Mouse (Mus musculus): ENCODE results near the gene Ppm1l. TPM values are rescaled to one million over a fixed set of nuclear protein-coding genes. Genes with fewer than 3 reads are reported as not detected.
A peak's percentile ranks its signal among the peaks of the same experiment; 100 is the strongest.

Gene Ppm1l
- polyA plus RNA-seq, 1 experiment from 2014 or later, result 17.0 TPM

- Histone ChIP-seq H3K9me3 (ENCODE audit: control insufficient read depth, low read length) (no peaks in the 10 kb centered on the region), H3K4me1 (ENCODE audit: control insufficient read depth, insufficient read depth, low read length) (peaks cover 17% of the 10 kb centered on the region), H3K4me3 (ENCODE audit: low read depth, low read length) (peak overlapping the region; percentile 76), H3K36me3 (ENCODE audit: control insufficient read depth, insufficient read depth, low read length) (no peaks in the 10 kb centered on the region), H3K27ac (ENCODE audit: low read depth, low read length) (no peak overlapping the region), H3K4me2 (peak overlapping the region; percentile 85), H3K27me3 (ENCODE audit: control insufficient read depth, insufficient read depth, low read length) (peaks cover 3% of the 10 kb centered on the region; the same call in 1 of the 2 replicates), H3K9ac (ENCODE audit: low read length) (peak overlapping the region; percentile 90; the same call in 1 of the 2 replicates)
- DNase-seq (ENCODE audit: low spot score, missing footprints) (no peak), ATAC-seq (ENCODE audit: low FRiP score) (no peak)
- 88% methylated on average over 6 of the region's 6 CpGs for WGBS
Measured at GRCm38 (mm10) chr3:69319061-69319720, 2.5 kb downstream of the Ppm1l start.

DNA sequence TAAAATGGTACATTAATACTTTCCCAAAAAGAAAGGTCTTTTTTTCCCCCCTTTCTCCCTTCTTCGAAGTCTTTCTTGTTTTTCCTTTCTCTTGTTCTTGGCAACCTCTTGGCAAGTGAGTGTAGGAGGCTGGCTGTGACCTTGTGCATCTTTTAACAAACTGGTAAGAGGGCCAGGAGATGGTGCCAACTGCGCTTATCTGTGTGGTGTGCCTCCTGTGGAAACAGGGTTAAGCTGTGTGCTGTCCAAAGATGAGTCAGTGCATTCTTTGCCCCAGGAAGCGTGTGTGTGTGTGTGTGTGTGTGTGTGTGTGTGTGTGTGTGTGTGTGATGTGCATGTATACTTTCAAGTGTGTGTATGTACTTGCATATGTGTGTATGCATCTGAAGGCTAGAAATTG, 7.3 kb downstream of the Ppm1l start:
- no peak for ATAC-seq (ENCODE audit: low FRiP score)
- Histone ChIP-seq H3K36me3 (ENCODE audit: control insufficient read depth, insufficient read depth, low read length) (no peaks in the 10 kb centered on the region), H3K27me3 (ENCODE audit: control insufficient read depth, insufficient read depth, low read length) (no peaks in the 10 kb centered on the region), H3K4me1 (ENCODE audit: control insufficient read depth, insufficient read depth, low read length) (peaks cover 10% of the 10 kb centered on the region), H3K27ac (ENCODE audit: low read depth, low read length) (no peak overlapping the region), H3K9ac (ENCODE audit: low read length) (no peak overlapping the region), H3K4me3 (ENCODE audit: low read depth, low read length) (no peak overlapping the region), H3K4me2 (no peak overlapping the region), H3K9me3 (ENCODE audit: control insufficient read depth, low read length) (no peaks in the 10 kb centered on the region)
- 87% methylated on average over 3 of the region's 3 CpGs for WGBS
- no peak for DNase-seq (ENCODE audit: low spot score, missing footprints)

DNA sequence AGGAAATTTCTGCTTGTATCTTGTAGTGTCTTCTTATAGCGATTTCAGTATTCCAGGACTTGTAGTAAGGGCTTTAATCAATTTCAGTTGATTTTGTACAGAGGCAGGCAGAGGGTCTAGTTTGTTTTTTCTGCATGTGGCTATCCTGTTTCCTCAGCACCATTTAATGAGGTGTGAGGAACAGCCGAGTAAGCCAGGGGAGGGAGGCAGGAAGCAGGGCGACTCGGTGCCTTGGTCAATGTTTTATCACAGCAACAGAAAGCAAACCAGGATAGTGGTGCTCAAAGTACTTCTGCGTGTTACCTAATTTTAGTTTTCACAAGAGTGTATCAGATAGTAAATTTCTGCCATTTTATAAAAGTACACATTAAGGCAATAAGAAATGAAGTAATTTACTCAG, 13.2 kb downstream of the Ppm1l start:
- Histone ChIP-seq H3K36me3 (ENCODE audit: control insufficient read depth, insufficient read depth, low read length) (no peaks in the 10 kb centered on the region), H3K9ac (ENCODE audit: low read length) (no peak overlapping the region), H3K4me1 (ENCODE audit: control insufficient read depth, insufficient read depth, low read length) (no peaks in the 10 kb centered on the region; the same call in 1 of the 2 replicates), H3K27ac (ENCODE audit: low read depth, low read length) (no peak overlapping the region), H3K4me2 (no peak overlapping the region), H3K4me3 (ENCODE audit: low read depth, low read length) (no peak overlapping the region), H3K27me3 (ENCODE audit: control insufficient read depth, insufficient read depth, low read length) (no peaks in the 10 kb centered on the region), H3K9me3 (ENCODE audit: control insufficient read depth, low read length) (no peaks in the 10 kb centered on the region)
- DNase-seq (ENCODE audit: low spot score, missing footprints), result no peak
- 71% methylated on average over 5 of the region's 5 CpGs for WGBS
- no peak for ATAC-seq (ENCODE audit: low FRiP score)

DNA sequence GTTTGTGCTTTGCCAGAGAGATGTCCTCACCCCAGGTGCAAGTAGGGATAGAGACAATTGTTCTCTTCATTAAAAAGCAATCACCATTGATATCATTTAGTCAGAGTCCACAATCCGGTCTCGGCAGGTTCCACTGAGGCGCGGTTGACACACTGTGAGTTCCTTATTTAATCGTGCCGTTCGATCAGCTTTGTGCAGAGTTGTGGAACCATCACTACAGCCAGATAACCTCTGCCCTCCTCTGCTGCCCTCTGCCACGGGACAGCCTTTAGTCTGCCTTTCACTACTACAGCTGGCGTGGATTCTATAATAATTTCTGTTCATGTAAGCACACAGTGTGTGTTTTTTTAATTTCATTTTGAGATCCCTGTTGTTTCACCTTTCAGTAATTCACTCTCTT, 17.2 kb downstream of the Ppm1l start:
- Histone ChIP-seq H3K27me3 (ENCODE audit: control insufficient read depth, insufficient read depth, low read length) (no peaks in the 10 kb centered on the region), H3K4me1 (ENCODE audit: control insufficient read depth, insufficient read depth, low read length) (no peaks in the 10 kb centered on the region; the same call in 1 of the 2 replicates), H3K9ac (ENCODE audit: low read length) (no peak overlapping the region), H3K9me3 (ENCODE audit: control insufficient read depth, low read length) (no peaks in the 10 kb centered on the region), H3K4me3 (ENCODE audit: low read depth, low read length) (no peak overlapping the region), H3K27ac (ENCODE audit: low read depth, low read length) (no peak overlapping the region), H3K36me3 (ENCODE audit: control insufficient read depth, insufficient read depth, low read length) (no peaks in the 10 kb centered on the region), H3K4me2 (no peak overlapping the region)
- DNase-seq (ENCODE audit: low spot score, missing footprints) (no peak), ATAC-seq (ENCODE audit: low FRiP score) (no peak)
- WGBS, result 48% methylated on average over 9 of the region's 9 CpGs

- H3K4me3 ChIP-seq (ENCODE audit: low read depth, low read length), result no peak overlapping the region
- no peaks in the 10 kb centered on the region for H3K27me3 ChIP-seq (ENCODE audit: control insufficient read depth, insufficient read depth, low read length)
- ATAC-seq (ENCODE audit: low FRiP score), result no peak
- no peaks in the 10 kb centered on the region for H3K9me3 ChIP-seq (ENCODE audit: control insufficient read depth, low read length)
- no peaks in the 10 kb centered on the region for H3K4me1 ChIP-seq (ENCODE audit: control insufficient read depth, insufficient read depth, low read length)
- H3K27ac ChIP-seq (ENCODE audit: low read depth, low read length), result no peak overlapping the region
- 96% methylated on average over 1 of the region's 1 CpGs for WGBS
- H3K4me2 ChIP-seq, result no peak overlapping the region
- H3K36me3 ChIP-seq (ENCODE audit: control insufficient read depth, insufficient read depth, low read length), result no peaks in the 10 kb centered on the region
- no peak overlapping the region for H3K9ac ChIP-seq (ENCODE audit: low read length)
- no peak for DNase-seq (ENCODE audit: low spot score, missing footprints)
Measured at GRCm38 (mm10) chr3:69340486-69340885, 23.8 kb downstream of the Ppm1l start.

DNA sequence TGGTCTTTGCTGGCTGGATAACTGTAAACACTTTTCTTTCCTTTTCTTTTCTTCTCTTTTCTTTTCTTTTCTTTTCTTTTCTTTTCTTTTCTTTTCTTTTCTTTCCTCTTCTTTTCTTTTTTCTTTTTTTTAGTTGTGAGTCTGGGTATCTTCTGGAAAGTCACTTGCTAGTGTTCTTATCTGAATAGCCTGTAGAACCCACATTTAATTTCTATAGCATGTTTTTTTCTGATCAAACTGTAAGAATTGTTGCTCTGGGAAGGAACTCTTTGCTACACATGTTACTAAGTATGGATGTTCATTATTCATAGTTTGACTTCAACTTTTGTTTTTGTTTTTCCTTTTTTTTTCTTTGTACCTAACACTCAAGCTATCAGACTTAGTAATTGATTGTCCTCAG, 24.3 kb downstream of the Ppm1l start:
- no peaks in the 10 kb centered on the region for H3K27me3 ChIP-seq (ENCODE audit: control insufficient read depth, insufficient read depth, low read length)
- DNase-seq (ENCODE audit: low spot score, missing footprints), result no peak
- H3K4me2 ChIP-seq, result no peak overlapping the region

DNA sequence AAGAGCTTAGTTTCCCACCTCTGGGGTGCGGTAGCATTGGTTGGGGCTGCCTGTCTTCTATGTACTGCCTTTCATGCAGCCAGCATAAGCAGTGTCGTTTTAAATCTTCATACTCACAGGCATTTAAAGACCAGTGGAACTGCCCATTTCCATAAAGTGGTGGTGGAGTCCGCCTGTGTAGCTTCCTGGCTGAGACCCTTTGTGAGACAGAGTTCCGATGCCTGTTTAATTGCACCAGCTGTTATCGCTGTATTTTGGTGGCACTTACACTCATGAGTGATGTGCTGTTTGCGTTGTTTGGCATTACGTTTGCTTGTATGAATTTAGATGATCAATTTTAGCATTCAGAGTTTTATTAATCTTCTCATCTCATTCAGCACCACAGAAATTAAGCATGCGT, 24.9 kb downstream of the Ppm1l start:
- H3K9ac ChIP-seq (ENCODE audit: low read length), result no peak overlapping the region
- no peak overlapping the region for H3K27ac ChIP-seq (ENCODE audit: low read depth, low read length)
- no peaks in the 10 kb centered on the region for H3K36me3 ChIP-seq (ENCODE audit: control insufficient read depth, insufficient read depth, low read length)
- no peaks in the 10 kb centered on the region for H3K9me3 ChIP-seq (ENCODE audit: control insufficient read depth, low read length)
- no peak overlapping the region for H3K4me3 ChIP-seq (ENCODE audit: low read depth, low read length)
- 87% methylated on average over 8 of the region's 8 CpGs for WGBS
- DNase-seq (ENCODE audit: low spot score, missing footprints) (no peak), ATAC-seq (ENCODE audit: low FRiP score) (no peak)
- no peaks in the 10 kb centered on the region for H3K27me3 ChIP-seq (ENCODE audit: control insufficient read depth, insufficient read depth, low read length)
- H3K4me1 ChIP-seq (ENCODE audit: control insufficient read depth, insufficient read depth, low read length), result no peaks in the 10 kb centered on the region
- H3K4me2 ChIP-seq, result no peak overlapping the region

More for the DNA sequence above, 24.3 kb downstream of the Ppm1l start:
- Histone ChIP-seq H3K36me3 (ENCODE audit: control insufficient read depth, insufficient read depth, low read length) (no peaks in the 10 kb centered on the region), H3K4me3 (ENCODE audit: low read depth, low read length) (no peak overlapping the region), H3K9ac (ENCODE audit: low read length) (no peak overlapping the region), H3K27ac (ENCODE audit: low read depth, low read length) (no peak overlapping the region), H3K9me3 (ENCODE audit: control insufficient read depth, low read length) (no peaks in the 10 kb centered on the region), H3K4me1 (ENCODE audit: control insufficient read depth, insufficient read depth, low read length) (no peaks in the 10 kb centered on the region)
- ATAC-seq (ENCODE audit: low FRiP score), result no peak

DNA sequence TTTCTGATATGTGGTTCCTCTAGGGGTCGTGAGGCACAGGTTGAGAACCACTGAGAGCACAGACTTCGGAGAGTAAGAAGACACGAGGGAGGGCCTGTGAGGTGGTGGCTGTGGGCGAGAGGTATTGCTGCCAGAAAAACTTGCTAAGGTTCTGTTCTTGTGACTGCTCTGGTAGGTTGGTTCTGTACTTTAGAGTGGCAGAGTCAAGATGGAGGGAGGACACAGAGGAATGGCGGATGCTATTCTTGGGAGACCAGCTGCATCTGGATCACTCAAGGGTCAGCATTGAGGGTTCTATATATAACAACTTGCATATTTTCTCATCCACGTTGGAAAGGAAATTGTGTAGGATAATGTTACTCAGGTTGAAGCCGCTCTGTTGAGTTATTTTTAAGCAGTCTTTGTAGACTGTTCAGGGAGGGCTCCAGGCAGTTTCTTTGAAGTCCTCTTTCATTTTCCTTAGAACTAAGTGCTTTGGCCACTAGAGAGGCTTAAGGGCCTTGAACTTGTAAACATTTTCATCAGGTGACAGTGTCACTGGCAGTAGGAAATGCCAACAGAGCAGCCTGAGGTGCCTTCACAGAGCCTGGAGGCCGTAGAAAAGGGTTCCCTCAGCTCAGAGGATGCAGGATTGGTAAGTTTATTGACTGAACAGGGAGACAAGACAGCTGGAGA, 25.7 kb downstream of the Ppm1l start:
- Histone ChIP-seq H3K4me2 (no peak overlapping the region), H3K4me1 (ENCODE audit: control insufficient read depth, insufficient read depth, low read length) (no peaks in the 10 kb centered on the region), H3K9ac (ENCODE audit: low read length) (no peak overlapping the region), H3K27ac (ENCODE audit: low read depth, low read length) (no peak overlapping the region), H3K9me3 (ENCODE audit: control insufficient read depth, low read length) (no peaks in the 10 kb centered on the region), H3K4me3 (ENCODE audit: low read depth, low read length) (no peak overlapping the region), H3K36me3 (ENCODE audit: control insufficient read depth, insufficient read depth, low read length) (no peaks in the 10 kb centered on the region), H3K27me3 (ENCODE audit: control insufficient read depth, insufficient read depth, low read length) (no peaks in the 10 kb centered on the region)
- ATAC-seq (ENCODE audit: low FRiP score) (no peak), DNase-seq (ENCODE audit: low spot score, missing footprints) (no peak)
- 86% methylated on average over 8 of the region's 8 CpGs for WGBS

DNA sequence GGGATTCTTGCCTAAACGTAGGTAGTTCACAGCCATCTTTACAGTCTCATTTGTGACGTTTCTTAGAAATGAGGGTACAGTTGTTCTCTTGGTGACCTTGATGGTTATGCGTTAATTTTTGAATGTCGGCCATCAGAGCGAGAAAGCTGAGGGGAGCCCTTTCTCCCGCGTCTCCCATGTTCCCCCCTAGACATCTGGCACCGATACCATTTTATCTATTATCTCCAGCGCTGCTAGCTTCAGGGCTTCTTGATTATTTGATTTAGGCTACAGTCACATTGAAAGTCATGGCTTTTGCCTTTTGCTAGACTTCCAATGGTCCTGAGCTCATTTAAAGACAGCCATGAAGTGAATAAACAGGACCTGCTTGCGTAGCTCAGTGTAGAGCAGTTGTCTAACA, 26.5 kb downstream of the Ppm1l start:
- Histone ChIP-seq H3K36me3 (ENCODE audit: control insufficient read depth, insufficient read depth, low read length) (no peaks in the 10 kb centered on the region), H3K4me2 (no peak overlapping the region), H3K4me3 (ENCODE audit: low read depth, low read length) (no peak overlapping the region), H3K9me3 (ENCODE audit: control insufficient read depth, low read length) (no peaks in the 10 kb centered on the region), H3K9ac (ENCODE audit: low read length) (no peak overlapping the region), H3K4me1 (ENCODE audit: control insufficient read depth, insufficient read depth, low read length) (no peaks in the 10 kb centered on the region), H3K27ac (ENCODE audit: low read depth, low read length) (no peak overlapping the region), H3K27me3 (ENCODE audit: control insufficient read depth, insufficient read depth, low read length) (no peaks in the 10 kb centered on the region)
- 93% methylated on average over 10 of the region's 10 CpGs for WGBS
- DNase-seq (ENCODE audit: low spot score, missing footprints) (no peak), ATAC-seq (ENCODE audit: low FRiP score) (no peak)
